Mouse (Mus musculus) CD4-positive, CD25-positive, alpha-beta regulatory T cell, adult 2 months (primary cell): ENCODE results near the gene Rplp0.
"Not testable (repeated sequence)": the region's sequence is repeated elsewhere in the genome, so short reads cannot be mapped to it uniquely, and the experiment has no call there.

Experiments
- DNase-seq: peaks from one replicate; pipeline ENCODE4 v3.0.0-alpha.2; 2012; ENCODE audit warnings: low read depth, low spot score

Rplp0 gene

DNA sequence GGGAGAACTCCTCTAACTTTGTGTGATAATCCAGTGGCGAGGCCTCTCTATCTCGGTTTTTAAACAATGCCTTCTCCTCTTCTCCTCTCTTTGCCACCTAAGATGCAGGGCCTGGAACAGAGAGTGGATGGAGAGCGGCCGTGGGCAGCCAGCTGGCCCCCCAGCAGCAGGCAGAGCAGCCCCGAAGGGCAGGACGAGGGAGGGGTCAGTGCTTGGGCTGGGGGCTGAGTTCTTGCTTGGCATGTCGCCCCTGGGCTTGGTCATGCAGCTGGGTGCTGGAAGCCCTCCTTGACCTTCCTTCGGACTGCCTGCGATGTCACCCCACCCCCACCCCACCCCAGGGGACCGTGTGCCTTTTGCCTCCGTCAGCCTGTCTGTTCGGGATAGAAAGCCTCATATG is 7.9 kb upstream of the Rplp0 start:
- DNase-seq: no peak

DNA sequence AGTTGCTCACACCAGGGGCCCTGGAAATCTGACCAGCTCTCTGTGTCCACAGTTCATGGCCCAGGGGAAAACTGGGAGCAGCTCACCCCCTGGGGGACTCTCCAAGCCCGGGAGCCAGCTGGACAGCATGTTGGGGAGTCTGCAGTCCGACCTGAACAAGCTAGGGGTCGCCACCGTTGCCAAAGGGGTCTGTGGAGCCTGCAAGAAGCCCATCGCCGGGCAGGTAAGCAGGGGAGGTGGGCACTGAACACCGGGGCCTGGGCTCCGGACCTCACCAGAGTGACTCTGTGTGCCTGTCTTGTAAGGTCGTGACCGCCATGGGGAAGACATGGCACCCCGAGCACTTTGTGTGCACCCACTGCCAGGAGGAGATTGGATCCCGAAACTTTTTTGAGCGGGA is 7.5 kb upstream of the Rplp0 start:
- no peak for DNase-seq

DNA sequence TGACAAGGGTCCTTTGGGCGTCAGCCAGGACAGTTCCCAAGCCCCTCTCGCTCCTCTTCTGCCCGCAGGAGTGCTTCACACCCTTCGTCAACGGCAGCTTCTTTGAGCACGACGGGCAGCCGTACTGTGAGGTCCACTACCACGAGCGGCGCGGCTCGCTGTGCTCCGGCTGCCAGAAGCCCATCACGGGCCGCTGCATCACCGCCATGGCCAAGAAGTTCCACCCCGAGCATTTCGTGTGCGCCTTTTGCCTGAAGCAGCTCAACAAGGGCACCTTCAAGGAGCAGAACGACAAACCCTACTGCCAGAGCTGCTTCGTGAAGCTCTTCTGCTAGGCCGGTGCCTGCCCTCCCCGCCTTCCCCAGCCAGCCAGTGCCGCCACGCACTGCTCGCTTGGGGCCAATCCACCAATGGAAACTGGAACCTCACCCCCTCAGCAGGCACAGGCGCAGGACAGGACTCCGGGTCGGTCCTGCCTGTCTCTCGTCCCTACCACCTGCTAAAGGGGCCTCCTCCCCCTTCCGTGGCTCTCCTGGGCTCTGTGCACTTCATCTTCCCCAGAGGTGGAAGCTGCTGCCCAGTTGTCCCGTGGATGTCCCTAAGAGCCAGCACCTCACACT is 5.4 kb upstream of the Rplp0 start:
- DNase-seq: no peak

GRCm38 (mm10) chr5:115554536-115555291 is 4.6 kb upstream of the Rplp0 start:
- DNase-seq: no peak

GRCm38 (mm10) chr5:115556217-115556616 is 3.0 kb upstream of the Rplp0 start:
- peak; percentile 85 for DNase-seq

GRCm38 (mm10) chr5:115558182-115558794 is 979 bp upstream of the Rplp0 start:
- DNase-seq: no peak

DNA sequence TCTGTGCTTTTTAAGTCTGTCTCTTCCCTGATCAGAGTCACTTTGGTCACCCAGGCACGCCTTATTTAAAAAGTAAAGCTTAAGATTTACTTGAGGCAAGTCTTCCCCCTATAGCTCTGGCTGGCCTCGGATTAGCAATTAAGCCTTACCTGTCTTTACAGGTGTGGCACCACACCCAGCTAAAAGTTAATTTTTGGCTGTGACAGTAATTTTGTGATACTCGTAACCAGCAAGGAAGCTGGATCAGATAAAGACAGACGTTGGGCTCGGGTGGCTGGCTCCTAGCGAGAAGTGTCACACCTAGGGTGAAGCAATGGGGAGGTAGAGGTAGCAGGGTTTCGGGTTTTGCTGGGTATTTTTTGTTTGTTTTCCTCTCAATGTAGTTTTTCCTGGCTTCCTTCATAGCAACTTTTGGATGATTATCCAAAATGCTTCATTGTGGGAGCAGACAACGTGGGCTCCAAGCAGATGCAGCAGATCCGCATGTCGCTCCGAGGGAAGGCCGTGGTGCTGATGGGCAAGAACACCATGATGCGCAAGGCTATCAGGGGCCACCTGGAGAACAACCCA is 1.2 kb downstream of the Rplp0 start:
- DNase-seq: no peak

DNA sequence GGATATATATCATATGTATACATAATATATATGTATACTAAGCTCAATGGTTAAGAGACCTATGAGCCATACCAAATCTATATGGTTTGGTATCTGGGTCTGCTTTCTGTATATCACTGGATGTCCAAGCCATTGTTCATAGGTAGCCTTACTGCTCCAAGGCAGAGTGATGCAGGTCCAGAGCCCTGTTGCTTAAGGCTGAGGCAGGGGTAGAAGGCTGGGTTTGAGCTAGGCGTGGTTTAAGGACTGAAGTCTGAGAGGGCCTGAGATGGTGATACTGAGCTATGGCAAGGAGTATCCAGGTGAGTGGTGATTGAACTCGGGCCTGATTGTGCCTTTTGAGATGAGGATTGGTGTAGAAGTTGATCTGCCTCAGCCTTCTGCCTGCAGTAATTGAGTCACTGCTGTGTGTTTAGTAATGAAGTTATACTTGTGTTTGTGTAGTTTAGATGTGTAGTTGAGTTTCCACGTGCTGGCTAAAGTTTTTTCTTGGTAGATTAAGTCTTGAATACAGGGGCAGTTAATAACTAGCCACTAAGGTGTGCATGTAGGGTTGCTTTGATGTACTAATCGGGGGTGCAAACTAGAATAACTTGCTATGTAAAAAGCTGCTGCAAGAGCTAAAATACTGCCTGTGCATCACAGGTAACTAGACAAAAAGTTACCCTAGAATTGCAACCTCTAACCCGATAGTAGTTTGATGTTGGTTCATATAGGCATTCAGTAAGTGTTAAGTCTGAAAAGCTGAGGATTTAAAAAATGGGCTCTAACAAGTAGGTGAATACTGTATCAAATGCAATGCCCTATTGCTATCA is 4.7 kb downstream of the Rplp0 start:
- DNase-seq: no peak

GRCm38 (mm10) chr5:115564737-115565393 is 5.6 kb downstream of the Rplp0 start, which contains the start of gene Gcn1l1:
Gene Gcn1l1, plus strand, starts transcription at chr5:115565254.
- peak; percentile 84 for DNase-seq

DNA sequence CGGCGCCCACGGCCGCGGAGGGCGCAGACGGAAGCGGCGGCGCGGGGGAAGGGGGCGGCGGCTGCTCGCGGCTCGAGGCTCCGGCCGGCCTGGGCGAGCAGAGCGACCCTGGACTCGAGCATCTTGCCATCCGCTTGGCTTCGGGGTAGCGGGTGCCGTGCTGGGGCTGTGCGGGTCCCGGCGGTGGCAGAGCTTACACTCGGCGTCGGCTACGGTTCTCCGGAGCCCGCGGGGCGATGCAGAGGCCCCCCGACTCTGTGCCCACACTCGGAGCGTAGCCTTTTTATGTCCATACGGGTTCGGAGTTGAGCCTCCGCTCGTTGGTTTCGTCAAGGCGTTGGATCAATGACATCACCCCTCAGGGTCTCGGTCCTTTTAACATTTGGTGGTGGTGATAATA is 6.1 kb downstream of the Rplp0 start:
- DNase-seq: no peak

DNA sequence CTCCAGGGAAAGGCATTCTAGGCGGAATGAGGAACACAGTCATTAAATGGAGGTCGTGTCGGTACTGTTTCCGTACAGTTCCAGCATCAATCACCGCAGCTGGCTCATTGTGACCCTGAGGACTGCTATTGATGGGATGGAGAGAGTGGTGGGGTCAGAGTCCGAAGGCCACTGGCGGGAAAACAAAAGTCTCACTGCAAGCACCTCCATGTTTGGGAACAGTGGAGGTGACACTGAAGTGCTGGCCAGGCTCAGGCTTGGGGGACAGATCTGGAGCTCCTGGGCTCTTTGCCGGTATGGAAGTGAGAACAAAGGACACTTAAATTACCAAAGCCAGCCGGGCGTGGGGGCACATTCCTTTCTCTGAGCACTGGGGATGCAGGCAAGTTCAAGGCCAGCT is 9.4 kb downstream of the Rplp0 start:
- DNase-seq: no peak

GRCm38 (mm10) chr5:115569308-115569707 is 10.0 kb downstream of the Rplp0 start:
- DNase-seq: no peak

- no peak for DNase-seq
Observed at GRCm38 (mm10) chr5:115569721-115570120, 10.5 kb downstream of the Rplp0 start.

- no peak for DNase-seq
Observed at GRCm38 (mm10) chr5:115571086-115571485, 11.8 kb downstream of the Rplp0 start.

- no peak for DNase-seq
Observed at GRCm38 (mm10) chr5:115572679-115573535, 13.6 kb downstream of the Rplp0 start.

- no peak for DNase-seq
Observed at GRCm38 (mm10) chr5:115574992-115575391, 15.7 kb downstream of the Rplp0 start.

- DNase-seq: not testable (repeated sequence)
Observed at GRCm38 (mm10) chr5:115577686-115578085, 18.4 kb downstream of the Rplp0 start.

- DNase-seq: no peak
Observed at GRCm38 (mm10) chr5:115578922-115579321, 19.7 kb downstream of the Rplp0 start.

DNA sequence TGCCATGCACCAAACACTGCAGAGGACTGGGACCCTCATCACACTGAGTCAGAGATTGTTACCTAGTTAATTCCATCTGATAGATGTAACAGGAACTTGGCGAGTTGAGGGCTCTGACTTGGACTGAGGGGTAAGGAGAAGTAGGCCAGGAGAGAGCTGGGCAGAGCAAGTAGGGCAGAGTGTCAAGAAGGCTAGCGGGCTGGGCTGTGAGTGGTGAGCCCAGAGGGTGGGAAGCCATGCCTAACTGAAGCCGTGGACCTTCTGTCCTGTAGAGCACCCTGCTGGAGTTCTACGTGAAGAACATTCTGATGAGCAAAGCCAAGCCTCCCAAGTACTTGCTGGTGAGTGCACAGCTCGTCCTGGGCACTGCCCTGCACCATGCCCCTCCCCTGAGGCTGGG is 20.1 kb downstream of the Rplp0 start:
- DNase-seq: no peak
